Mouse (Mus musculus) embryonic stem cell, embryonic (primary cell): Measurements from ENCODE around the gene Gripap1.

ENCODE experiments used
- CTCF ChIA-PET, 4 experiments: fragments of 300-600 bp in 2 of 4; fragments of 350-600 bp in 2 of 4; sonication (Branson Sonifier 250); formaldehyde crosslinking; loops; one replicate each; lab custom pipeline; 2022; ENCODE audit warnings: inconsistent platforms in 2 of 4; lab: Charles Lee
- POLR2A ChIA-PET, 4 experiments: fragments of 300-600 bp in 2 of 4; fragments of 350-600 bp in 2 of 4; sonication (Branson Sonifier 250); formaldehyde crosslinking; loops; one replicate each; lab custom pipeline; 2022; ENCODE audit warnings: antibody characterized with exemption in 4 of 4, inconsistent platforms in 1 of 4; lab: Charles Lee

Gripap1 gene

DNA sequence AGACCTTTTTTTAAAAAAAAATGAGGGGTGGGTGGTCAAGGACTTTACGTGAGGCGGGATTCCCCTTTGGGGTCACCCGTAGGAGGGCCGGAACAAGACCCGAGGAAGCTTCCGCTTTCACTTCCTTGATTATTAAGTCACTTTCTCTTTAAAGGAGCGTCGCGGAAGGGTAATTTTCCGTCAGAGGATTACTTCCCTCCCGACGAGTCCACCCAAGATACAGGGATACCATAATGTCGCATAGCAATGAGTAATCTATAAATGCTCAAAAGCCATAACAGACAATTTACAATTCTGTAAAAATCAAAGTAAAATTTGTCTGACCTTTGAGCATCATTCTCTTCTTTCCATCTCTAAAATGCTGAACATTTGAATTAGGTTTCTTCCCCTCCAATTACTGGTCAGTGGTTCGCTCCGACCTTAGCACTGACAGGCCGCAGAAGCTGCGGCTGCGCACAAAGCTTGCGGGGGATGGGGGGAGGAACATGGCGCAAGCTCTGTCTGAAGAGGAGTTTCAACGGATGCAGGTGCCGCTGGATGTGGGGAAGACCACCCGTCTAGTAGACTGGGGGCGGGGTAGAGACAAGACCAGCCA lies at the start of gene Gripap1:
Gene Gripap1, plus strand, starts transcription at position 224 of the 595 bp plus-strand sequence.
- ChIA-PET POLR2A (interaction anchor here in 3 of 4 experiments (0.7 to 2.3 kb wide), 16 partner anchors 10 to 285 kb away, joined by 3 to 8 read pairs (median 4); partner anchors contain the start of genes Hdac6 (in 1 of the 3), Suv39h1 (in 1 of the 3) and Tfe3 (in 1 of the 3)), CTCF (interaction anchor here in 2 of 4 experiments (0.8 to 1.1 kb wide), 2 partner anchors 23 to 314 kb away, joined by 3 read pairs; no protein-coding TSS in a partner anchor)

DNA sequence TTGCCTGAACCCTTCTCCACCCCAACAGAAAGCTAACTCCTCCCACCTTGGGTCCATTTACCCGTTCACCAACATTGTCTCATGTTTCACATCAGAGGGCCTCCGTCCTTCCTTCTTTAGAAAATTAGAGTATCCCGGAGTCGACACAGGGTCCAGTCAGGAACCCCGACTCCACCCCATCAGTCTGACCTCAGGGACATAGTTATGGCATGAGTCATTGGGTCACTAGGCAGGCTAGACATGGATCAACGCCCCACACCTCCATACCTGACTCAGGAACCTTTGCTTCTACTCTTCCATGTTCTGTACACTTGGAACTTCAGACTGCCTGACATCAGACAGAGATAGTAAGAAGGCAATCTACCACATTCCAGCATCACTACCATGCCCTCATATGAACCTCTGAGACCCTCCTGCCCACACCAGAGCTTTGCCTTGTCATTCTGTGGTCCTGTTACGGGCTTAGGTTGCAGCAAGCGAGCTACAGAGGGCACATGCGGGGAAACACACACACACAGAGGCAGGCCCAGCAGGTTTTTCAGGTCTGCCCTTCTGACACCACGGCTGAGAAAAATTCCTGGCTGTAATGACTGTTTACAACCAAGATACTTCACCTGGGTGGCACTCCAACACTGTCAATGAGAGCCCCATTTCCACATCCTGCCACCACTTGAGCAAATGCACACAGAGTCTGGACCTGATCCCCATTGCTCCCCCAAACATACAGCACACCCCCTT lies 49.3 kb upstream of the Gripap1 start:
- ChIA-PET POLR2A (interaction anchor here in 3 of 4 experiments (0.6 to 2.9 kb wide), 9 partner anchors 12 to 207 kb away, joined by 3 to 12 read pairs (median 5); partner anchors contain the start of genes Praf2 (in 3 of the 3), Gm45208 (in 1 of the 3) and Hdac6 (in 1 of the 3)), CTCF (interaction anchor here in 1 of 4 experiments (1.0 kb wide), 1 partner anchor 276 kb away, joined by 3 read pairs; no protein-coding TSS in a partner anchor)

DNA sequence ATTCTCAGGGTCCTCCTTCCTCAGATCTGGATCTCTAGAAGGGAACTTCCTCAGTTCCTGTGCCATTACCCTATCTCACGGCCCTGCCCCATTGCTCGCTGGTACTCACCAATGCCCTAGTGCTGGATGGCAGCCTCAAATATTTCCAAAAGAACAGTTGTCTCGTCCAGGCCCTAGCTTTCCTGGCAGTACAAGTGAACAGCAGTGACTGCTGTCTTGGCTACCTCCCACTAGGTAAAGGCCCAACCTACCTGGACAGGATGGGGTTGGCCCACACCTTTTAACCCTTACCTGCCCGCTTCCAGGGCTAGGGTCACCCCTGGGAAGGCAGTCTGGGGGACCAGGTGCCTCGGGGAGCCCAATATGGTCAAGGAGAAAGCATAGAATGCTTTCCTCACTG lies 48.5 kb upstream of the Gripap1 start:
- CTCF ChIA-PET = interaction anchor here in 1 of 4 experiments (1.7 kb wide), 1 partner anchor 8 kb away, joined by 5 read pairs; no protein-coding TSS in a partner anchor
- POLR2A ChIA-PET = interaction anchor here (0.6 to 2.9 kb wide), 8 partner anchors 10 to 35 kb away, joined by 3 to 12 read pairs (median 4); partner anchors contain the start of gene Praf2 (in 3 of the 4)

DNA sequence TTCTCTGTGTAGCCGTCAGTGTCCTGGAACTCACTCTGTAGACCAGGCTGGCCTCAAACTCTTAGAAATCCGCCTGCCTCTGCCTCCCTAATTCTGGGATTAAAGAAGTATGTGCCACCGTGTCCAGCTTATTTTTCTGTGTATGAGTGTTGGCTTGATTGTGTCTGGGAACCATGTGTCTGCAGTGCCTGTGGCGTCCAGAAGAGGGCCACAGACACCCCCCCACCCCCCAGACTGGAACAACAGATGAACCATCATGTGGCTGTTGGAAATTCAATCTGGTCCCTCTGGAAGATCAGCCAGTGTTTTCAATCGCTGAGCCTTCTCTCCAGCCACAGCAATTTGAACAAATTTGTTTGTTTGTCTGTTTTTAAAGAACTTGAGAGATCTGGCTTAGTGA lies 46.1 kb upstream of the Gripap1 start:
- ChIA-PET CTCF (interaction anchor here in 3 of 4 experiments (0.6 to 1.7 kb wide), 14 partner anchors 10 to 1243 kb away, joined by 3 to 12 read pairs (median 3); no protein-coding TSS in a partner anchor), POLR2A (interaction anchor here in 3 of 4 experiments (0.5 to 1.6 kb wide), 9 partner anchors 10 to 115 kb away, joined by 3 to 12 read pairs (median 4); partner anchors contain the start of genes Praf2 (in 1 of the 3), Tfe3 (in 1 of the 3) and Wdr45 (in 1 of the 3))

DNA sequence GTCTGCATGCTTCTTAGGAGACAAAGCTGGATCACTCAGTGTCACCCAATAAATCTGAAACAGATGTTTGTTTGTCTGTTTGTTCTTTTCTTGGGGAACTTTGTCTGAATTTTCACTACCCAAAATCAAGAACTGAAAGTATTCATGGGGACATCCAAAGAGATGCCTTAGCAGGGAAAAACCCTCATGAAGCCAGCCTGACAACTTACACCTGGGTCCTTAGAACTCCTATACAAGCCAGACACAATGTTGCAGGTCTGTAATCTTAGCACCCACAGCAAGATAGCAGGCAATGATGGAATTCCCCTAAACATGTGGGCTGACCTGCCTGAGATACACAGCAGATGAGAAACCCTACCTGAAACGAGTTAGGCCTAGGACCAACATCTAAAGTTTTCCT lies 44.6 kb upstream of the Gripap1 start:
- CTCF ChIA-PET = interaction anchor here in 1 of 4 experiments (0.6 kb wide), 1 partner anchor 379 kb away, joined by 7 read pairs; no protein-coding TSS in a partner anchor
- POLR2A ChIA-PET = no interaction called here

DNA sequence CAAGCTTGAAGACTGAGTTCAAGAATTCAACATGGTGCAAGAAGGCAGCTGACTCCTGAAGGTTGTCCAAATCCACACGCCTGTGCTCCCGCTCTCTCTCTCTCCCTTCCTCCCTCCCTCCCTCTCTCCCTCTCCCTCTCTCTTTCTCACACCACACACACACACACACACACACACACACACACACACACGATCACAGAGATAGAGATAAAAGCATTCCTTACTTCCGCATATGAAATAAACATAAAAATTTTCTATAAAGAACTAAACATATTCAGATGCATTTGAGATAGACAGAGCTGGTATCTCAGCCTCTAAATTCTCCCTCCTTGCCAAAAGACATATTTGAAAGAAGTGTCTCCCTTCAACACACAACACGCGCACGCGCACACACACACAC lies 44.1 kb upstream of the Gripap1 start:
- CTCF ChIA-PET = interaction anchor here in 1 of 4 experiments (0.6 kb wide), 1 partner anchor 379 kb away, joined by 7 read pairs; no protein-coding TSS in a partner anchor
- POLR2A ChIA-PET = interaction anchor here in 1 of 4 experiments (0.7 kb wide), 1 partner anchor 165 kb away, joined by 5 read pairs; no protein-coding TSS in a partner anchor

DNA sequence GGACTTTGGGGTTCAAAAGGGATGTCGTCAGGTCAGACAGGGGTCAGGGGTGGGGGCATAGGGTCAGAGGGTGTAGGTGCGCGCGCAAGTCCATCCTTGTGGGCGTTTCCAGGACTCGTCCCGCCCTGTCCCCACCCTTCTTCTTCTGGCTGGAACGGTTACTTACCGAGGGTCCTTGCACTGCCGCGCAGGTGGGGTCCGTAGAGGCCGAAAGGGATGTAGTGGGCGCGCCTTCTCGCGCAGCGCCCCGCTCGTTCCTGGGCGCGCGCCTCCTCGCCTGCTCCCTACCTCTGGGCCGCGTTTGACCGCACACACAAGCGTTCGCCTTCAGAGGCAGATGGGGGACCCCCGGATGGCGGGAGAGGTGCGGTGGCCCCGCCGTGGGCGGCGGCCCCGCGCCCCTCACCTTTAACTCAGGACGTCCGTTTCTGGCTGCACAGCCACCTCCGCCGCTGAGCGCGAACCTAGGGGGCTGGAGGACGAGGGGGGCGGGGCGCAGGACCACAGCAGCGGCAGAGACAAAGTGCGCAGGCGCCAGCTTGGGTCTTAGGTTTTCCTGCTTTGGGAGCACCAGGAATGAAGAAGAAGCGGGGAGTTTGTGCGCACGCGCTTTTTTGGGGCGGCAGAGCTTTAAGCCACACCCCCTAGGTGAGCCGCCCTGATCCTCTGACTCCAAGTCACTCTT lies 39.0 kb upstream of the Gripap1 start, which contains the start of gene Ccdc120:
Gene Ccdc120, minus strand, starts transcription at position 474 of the 685 bp plus-strand sequence.
- ChIA-PET CTCF (interaction anchor here in 1 of 4 experiments (0.9 to 1.1 kb wide), 4 partner anchors 12 to 42 kb away, joined by 3 to 8 read pairs (median 4); partner anchors contain the start of gene Tfe3), POLR2A (interaction anchor here in 3 of 4 experiments (0.5 to 1.4 kb wide), 11 partner anchors 12 to 72 kb away, joined by 3 to 17 read pairs (median 4); partner anchors contain the start of genes Kcnd1 (in 1 of the 3), Praf2 (in 1 of the 3), Tfe3 (in 1 of the 3) and Wdr45 (in 1 of the 3))

DNA sequence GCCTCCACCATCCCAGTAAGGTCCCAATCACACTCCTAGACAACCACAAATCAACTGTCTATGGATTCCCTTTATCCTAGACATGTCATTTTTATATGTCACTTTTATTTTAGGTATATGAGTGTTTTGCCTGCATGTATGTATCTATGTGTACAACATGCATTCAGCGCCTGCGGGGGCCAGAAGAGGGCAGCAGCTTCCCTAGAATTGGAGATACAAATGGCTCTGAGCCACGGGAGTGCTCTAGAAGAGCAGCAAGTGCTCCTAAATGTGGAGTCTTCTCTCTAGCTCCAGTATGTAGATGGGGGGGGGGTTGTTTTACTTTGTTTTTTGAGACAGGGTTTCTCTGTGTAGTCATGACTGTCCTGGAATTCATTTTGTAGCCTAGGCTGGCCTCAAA lies 35.9 kb upstream of the Gripap1 start:
- CTCF ChIA-PET = interaction anchor here in 3 of 4 experiments (0.6 to 1.7 kb wide), 9 partner anchors 15 to 264 kb away, joined by 3 to 7 read pairs (median 4); no protein-coding TSS in a partner anchor
- POLR2A ChIA-PET = interaction anchor here in 2 of 4 experiments (0.5 to 1.3 kb wide), 6 partner anchors 10 to 306 kb away, joined by 3 read pairs; partner anchors contain the start of gene Gripap1 (in 1 of the 2)

DNA sequence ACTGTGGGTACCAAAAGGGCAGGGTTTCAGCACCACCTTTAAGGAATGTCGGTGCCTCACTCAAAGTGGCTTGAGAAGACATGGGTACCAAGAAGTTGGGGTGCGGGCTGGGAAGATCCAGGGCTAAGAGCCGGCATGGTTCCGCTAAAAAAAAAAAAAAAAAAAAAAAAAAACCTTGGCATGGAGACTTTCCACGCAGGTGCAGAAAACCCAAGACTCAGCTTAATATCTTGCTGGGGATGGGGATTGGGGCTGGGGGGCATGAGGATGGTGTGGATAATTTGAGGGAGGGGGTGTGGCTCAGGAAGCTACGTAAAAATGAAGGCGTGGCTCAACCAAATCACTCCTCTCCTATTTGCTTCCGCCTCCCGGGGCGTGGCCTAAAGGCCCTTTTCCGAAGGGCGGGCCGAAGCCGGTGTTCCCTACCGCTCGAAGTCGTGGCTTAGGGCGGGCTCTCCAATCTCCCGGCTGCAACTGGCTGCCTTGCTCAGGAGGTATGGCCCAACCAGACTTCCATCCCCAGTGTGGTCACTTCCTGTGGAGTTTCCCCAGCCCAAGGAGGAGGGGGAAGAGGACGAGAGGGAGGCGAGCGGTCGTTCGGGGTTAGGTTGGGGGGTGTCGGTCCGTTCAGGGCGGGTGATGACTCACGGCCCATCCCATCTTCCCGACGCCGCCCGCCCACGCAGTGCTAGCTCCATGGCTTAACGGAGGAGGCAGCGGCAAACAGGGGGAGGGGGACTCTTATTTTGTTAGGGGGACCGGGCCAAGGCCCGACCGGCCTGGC lies 27.2 kb upstream of the Gripap1 start, which contains the start of gene Tfe3:
Gene Tfe3, plus strand, starts transcription at position 424 of the 784 bp plus-strand sequence.
- POLR2A ChIA-PET = interaction anchor here in 3 of 4 experiments (0.6 to 6.6 kb wide), 27 partner anchors 9 to 528 kb away, joined by 3 to 61 read pairs (median 4); partner anchors contain the start of genes Gm45208 (in 3 of the 3), Ccdc120 (in 1 of the 3), Gripap1 (in 1 of the 3) and Hdac6 (in 1 of the 3)
- CTCF ChIA-PET = interaction anchor here in 3 of 4 experiments (0.6 to 1.3 kb wide), 3 partner anchors 11 to 341 kb away, joined by 3 to 12 read pairs (median 4); partner anchors contain the start of gene Ccdc120 (in 1 of the 3)

DNA sequence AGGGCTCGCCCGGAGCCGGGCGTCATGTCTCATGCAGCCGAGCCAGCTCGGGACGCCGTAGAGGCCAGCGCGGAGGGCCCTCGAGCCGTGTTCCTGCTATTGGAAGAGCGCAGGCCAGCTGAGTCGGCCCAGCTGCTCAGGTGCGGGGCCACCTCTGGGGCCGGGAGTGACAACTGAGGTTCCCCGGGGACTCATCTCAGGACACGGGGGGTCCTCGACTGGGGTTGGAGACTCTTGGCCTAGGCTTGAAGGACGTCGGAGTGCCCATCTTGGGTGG lies 26.7 kb upstream of the Gripap1 start:
- ChIA-PET POLR2A (interaction anchor here in 2 of 4 experiments (0.6 to 6.6 kb wide), 15 partner anchors 12 to 383 kb away, joined by 3 to 61 read pairs (median 4); partner anchors contain the start of genes Gm45208 (in 2 of the 2), Ccdc120 (in 1 of the 2), Gripap1 (in 1 of the 2) and Kcnd1 (in 1 of the 2)), CTCF (interaction anchor here in 2 of 4 experiments (0.6 to 1.7 kb wide), 3 partner anchors 12 to 52 kb away, joined by 3 to 4 read pairs (median 4); partner anchors contain the start of gene Ccdc120 (in 1 of the 2))

DNA sequence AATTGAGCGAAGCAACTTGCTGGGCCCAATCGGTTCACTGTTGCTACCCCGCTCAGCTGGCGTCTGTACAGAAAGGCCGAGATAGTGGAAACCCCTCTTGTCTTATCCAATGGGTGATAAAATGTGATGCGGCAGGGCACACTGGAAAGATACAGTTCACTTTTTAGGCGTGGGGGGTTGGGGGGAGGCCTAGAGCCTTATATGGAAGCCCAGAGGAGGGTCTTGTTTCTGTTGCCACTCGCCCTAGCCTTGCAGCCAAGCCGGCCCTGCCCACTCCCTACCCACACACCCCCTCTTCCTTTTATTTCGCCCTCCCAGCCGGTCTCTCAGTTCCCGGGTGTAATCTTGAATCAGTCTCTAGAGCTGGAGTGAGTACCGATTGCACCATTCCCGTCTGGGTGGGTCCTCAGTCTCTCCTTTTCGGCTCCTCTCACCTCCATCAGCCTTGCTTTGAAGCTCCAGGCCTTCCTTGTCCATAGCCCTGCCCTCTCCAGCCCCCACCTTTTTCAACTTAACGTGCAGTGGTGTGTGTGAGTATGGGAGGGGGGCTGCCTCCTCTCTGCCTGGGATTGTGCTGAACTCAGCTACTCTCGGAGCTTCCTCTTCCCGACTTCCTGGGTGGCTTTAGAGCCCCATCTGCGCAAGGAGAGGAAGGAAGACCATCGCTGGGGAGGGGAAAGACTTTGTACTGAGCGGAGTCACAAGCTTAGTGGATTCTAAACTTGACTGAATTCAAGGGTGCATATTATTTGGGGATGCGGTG lies 25.8 kb upstream of the Gripap1 start:
- CTCF ChIA-PET = interaction anchor here in 1 of 4 experiments (1.7 to 1.8 kb wide), 2 partner anchors 30 to 362 kb away, joined by 4 read pairs; no protein-coding TSS in a partner anchor

DNA sequence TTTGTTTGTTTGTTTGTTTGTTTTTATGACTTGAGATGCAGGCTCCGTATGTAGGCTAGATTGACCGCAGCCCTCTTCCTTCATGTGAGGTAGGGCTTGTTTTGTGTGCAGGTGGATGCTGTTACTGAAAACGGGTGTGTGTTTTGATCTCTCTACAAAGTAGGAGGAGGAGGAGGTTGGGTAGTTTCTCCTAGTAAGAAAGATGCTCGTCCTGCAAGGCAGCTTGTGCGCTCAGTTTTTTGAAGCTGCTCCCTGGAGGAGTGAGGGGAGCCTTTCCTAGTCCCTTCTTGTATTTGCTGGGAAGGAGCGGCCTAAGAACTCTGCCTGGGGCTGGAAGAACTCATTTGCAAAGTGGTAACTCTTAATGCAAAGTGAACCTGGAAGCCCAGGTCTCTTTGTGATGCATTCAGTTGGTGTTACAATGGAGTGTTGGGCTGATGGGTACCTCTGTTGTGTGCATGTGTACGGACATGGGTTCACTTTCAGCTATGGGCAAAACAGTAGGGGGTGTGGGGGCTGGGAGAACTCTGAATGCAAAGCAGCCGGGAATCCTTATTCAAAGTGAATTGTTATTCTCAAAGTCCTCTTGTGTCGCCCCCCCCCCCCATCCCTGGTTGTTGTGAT lies 24.8 kb upstream of the Gripap1 start:
- CTCF ChIA-PET = interaction anchor here in 1 of 4 experiments (0.7 to 1.8 kb wide), 4 partner anchors 31 to 361 kb away, joined by 3 to 4 read pairs (median 4); no protein-coding TSS in a partner anchor
- POLR2A ChIA-PET = interaction anchor here in 3 of 4 experiments (0.7 to 6.6 kb wide), 53 partner anchors 9 to 410 kb away, joined by 3 to 61 read pairs (median 4); partner anchors contain the start of genes Ccdc120 (in 3 of the 3), Praf2 (in 3 of the 3), Gm45208 (in 2 of the 3) and Gripap1 (in 2 of the 3)

More for the DNA sequence above, 25.8 kb upstream of the Gripap1 start:
- POLR2A ChIA-PET = interaction anchor here in 3 of 4 experiments (0.5 to 6.6 kb wide), 39 partner anchors 10 to 401 kb away, joined by 3 to 61 read pairs (median 4); partner anchors contain the start of genes Praf2 (in 3 of the 3), Ccdc120 (in 2 of the 3), Gm45208 (in 2 of the 3) and Hdac6 (in 2 of the 3)

DNA sequence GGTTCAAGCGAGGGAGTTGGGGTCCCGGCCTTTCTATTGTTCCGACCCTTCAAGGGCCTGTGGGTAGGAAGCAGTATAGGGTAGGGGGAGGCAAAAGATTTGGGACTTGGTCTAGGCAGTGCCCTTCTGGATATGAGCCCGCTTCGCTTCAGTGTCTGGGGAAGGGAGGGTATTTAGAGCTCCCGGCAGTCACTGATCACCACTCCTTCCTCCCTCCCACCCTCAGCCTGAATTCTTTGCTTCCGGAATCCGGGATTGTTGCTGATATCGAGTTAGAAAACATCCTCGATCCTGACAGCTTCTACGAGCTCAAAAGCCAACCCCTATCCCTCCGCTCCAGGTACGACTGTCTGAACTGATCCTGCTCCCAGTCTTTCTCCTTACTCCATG lies 24.3 kb upstream of the Gripap1 start:
- ChIA-PET POLR2A (interaction anchor here in 3 of 4 experiments (0.6 to 6.6 kb wide), 53 partner anchors 10 to 409 kb away, joined by 3 to 61 read pairs (median 4); partner anchors contain the start of genes Ccdc120 (in 3 of the 3), Gm45208 (in 2 of the 3), Gripap1 (in 2 of the 3) and Otud5 (in 2 of the 3)), CTCF (interaction anchor here in 2 of 4 experiments (0.6 to 1.8 kb wide), 5 partner anchors 23 to 360 kb away, joined by 3 to 7 read pairs (median 4); no protein-coding TSS in a partner anchor)

DNA sequence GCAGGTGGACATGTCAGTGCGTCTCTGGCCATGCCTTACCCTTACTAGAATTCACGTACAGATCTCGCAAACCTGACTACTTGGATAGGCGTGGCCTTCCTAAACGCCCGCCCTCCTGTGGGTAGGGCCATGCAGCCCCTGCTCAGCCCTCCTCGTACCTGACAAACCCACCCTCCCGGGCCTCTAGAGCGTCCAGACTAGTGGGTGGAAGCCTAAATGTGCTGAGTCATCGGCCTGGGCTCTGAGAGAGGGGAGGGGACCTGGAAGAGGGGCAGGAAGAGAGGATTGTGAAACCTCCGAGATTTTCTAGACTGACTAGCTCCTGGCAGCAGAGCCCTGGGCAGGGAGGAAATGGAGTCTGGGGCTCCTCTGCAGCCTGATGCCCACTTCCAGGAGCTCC lies 23.8 kb upstream of the Gripap1 start:
- ChIA-PET POLR2A (interaction anchor here in 3 of 4 experiments (0.6 to 6.6 kb wide), 51 partner anchors 9 to 374 kb away, joined by 3 to 61 read pairs (median 4); partner anchors contain the start of genes Ccdc120 (in 3 of the 3), Gm45208 (in 2 of the 3), Gripap1 (in 2 of the 3) and Otud5 (in 2 of the 3)), CTCF (interaction anchor here in 3 of 4 experiments (0.6 to 1.4 kb wide), 4 partner anchors 22 to 32 kb away, joined by 3 to 7 read pairs (median 4); no protein-coding TSS in a partner anchor)
